Mouse (Mus musculus) heart, embryonic 16.5 days (tissue): ENCODE measurements at regions not wholly inside any gene's neighbourhood (a gene's known extent, or its start where the extent isn't known, plus 50 kb on each side); places are given as distances from the start of the nearest gene placed in this dataset.

Experiments
- ATAC-seq: fragments of 200-750 bp; cut with Nextera tagmentation; replicated peaks from 2 replicates; pipeline ENCODE4 v1.8.0; 2017; ENCODE audit warnings: moderate number of reproducible peaks; ENCODE audit not compliant: insufficient read depth, low FRiP score; ENCODE audit errors: extremely low read depth
- H3K27ac ChIP-seq: fragments of 300-500 bp; sonication (generic); 2 replicates; pipeline ENCODE4 v1.5.1; 2014; ENCODE audit warnings: mild to moderate bottlenecking, low read length, control low read depth, moderate library complexity
- H3K27me3 ChIP-seq: fragments of 300-500 bp; sonication (generic); 2 replicates; pipeline ENCODE4 v1.6.1; 2014; ENCODE audit warnings: low read length, mixed read lengths; ENCODE audit not compliant: control insufficient read depth, insufficient read depth
- H3K36me3 ChIP-seq: fragments of 300-500 bp; sonication (generic); 2 replicates; pipeline ENCODE4 v1.6.1; 2014; ENCODE audit not compliant: control insufficient read depth, insufficient read depth
- H3K4me1 ChIP-seq: fragments of 300-500 bp; sonication (generic); 2 replicates; pipeline ENCODE4 v1.6.1; 2014; ENCODE audit warnings: low read length, mixed read lengths; ENCODE audit not compliant: control insufficient read depth, insufficient read depth
- H3K4me2 ChIP-seq: fragments of 300-500 bp; sonication (generic); 2 replicates; pipeline ENCODE4 v1.6.1; 2014; ENCODE audit warnings: low read depth, mild to moderate bottlenecking, control low read depth, low read length
- H3K4me3 ChIP-seq: fragments of 300-500 bp; sonication (generic); 2 replicates; pipeline ENCODE4 v1.5.1; 2014; ENCODE audit warnings: mild to moderate bottlenecking, control low read depth, low read length
- H3K9ac ChIP-seq: fragments of 300-500 bp; sonication (generic); 2 replicates; pipeline ENCODE4 v1.6.1; 2014; ENCODE audit warnings: low read length, control low read depth
- H3K9me3 ChIP-seq: fragments of 300-500 bp; sonication (generic); replicated peaks from 2 replicates; pipeline ENCODE4 v1.6.1; 2016; ENCODE audit warnings: low read length; ENCODE audit not compliant: control insufficient read depth
- WGBS: fragments of 180-500 bp; shearing (Covaris S2); extraction: QIAGEN DNeasy Blood & Tissue Kit; methylation state at CpG from one replicate; pipeline ENCODE4 v1.1.7; 2014; 5-methylcytosine and 5-hydroxymethylcytosine counted together

GRCm38 (mm10) chr1:81677768-81678400, 555.0 kb upstream of the Gm9747 start:
- no peak for ATAC-seq
- no peaks in the 10 kb centered on the region for H3K36me3 ChIP-seq
- no peak overlapping the region for H3K4me2 ChIP-seq
- 48% methylated on average over 1 of the region's 1 CpGs for WGBS
- H3K4me1 ChIP-seq: no peaks in the 10 kb centered on the region
- no peak overlapping the region for H3K27ac ChIP-seq
- H3K27me3 ChIP-seq: no peaks in the 10 kb centered on the region
- no peak overlapping the region for H3K4me3 ChIP-seq
- H3K9ac ChIP-seq: no peak overlapping the region
- no peaks in the 10 kb centered on the region for H3K9me3 ChIP-seq

GRCm38 (mm10) chr1:81696129-81696528, 536.8 kb upstream of the Gm9747 start:
- Histone ChIP-seq H3K27me3 (no peaks in the 10 kb centered on the region), H3K4me2 (no peak overlapping the region), H3K36me3 (no peaks in the 10 kb centered on the region), H3K9me3 (no peaks in the 10 kb centered on the region), H3K27ac (no peak overlapping the region), H3K9ac (no peak overlapping the region), H3K4me3 (no peak overlapping the region), H3K4me1 (peaks cover 2% of the 10 kb centered on the region; the same call in 1 of the 2 replicates)
- ATAC-seq: no peak

GRCm38 (mm10) chr1:81709169-81709568, 523.7 kb upstream of the Gm9747 start:
- Histone ChIP-seq H3K9me3 (no peaks in the 10 kb centered on the region), H3K36me3 (no peaks in the 10 kb centered on the region), H3K9ac (no peak overlapping the region), H3K4me1 (no peaks in the 10 kb centered on the region), H3K4me2 (no peak overlapping the region), H3K27me3 (no peaks in the 10 kb centered on the region), H3K4me3 (no peak overlapping the region), H3K27ac (no peak overlapping the region)
- WGBS: 74% methylated on average over 4 of the region's 4 CpGs
- ATAC-seq: no peak

- Histone ChIP-seq H3K27ac (no peak overlapping the region), H3K9ac (no peak overlapping the region), H3K4me3 (no peak overlapping the region), H3K9me3 (no peaks in the 10 kb centered on the region), H3K36me3 (no peaks in the 10 kb centered on the region), H3K27me3 (no peaks in the 10 kb centered on the region), H3K4me1 (no peaks in the 10 kb centered on the region), H3K4me2 (no peak overlapping the region)
- 80% methylated on average over 6 of the region's 6 CpGs for WGBS
- ATAC-seq: no peak
Measured at GRCm38 (mm10) chr1:81717091-81717490, 515.8 kb upstream of the Gm9747 start.

- Histone ChIP-seq H3K9ac (no peak overlapping the region), H3K4me2 (no peak overlapping the region), H3K4me3 (no peak overlapping the region), H3K4me1 (no peaks in the 10 kb centered on the region; the same call in 1 of the 2 replicates), H3K9me3 (no peaks in the 10 kb centered on the region), H3K36me3 (no peaks in the 10 kb centered on the region), H3K27me3 (no peaks in the 10 kb centered on the region), H3K27ac (no peak overlapping the region)
- no peak for ATAC-seq
Measured at GRCm38 (mm10) chr1:81718233-81718632, 514.7 kb upstream of the Gm9747 start.

- 28% methylated on average over 2 of the region's 2 CpGs for WGBS
- Histone ChIP-seq H3K36me3 (no peaks in the 10 kb centered on the region), H3K27me3 (no peaks in the 10 kb centered on the region), H3K4me1 (peaks cover 12% of the 10 kb centered on the region), H3K27ac (no peak overlapping the region), H3K4me2 (no peak overlapping the region), H3K4me3 (no peak overlapping the region), H3K9me3 (no peaks in the 10 kb centered on the region), H3K9ac (no peak overlapping the region)
- peak; percentile 99 for ATAC-seq
Measured at GRCm38 (mm10) chr1:81724859-81725258, 508.1 kb upstream of the Gm9747 start.

GRCm38 (mm10) chr1:81726268-81727132, 506.4 kb upstream of the Gm9747 start:
- no peaks in the 10 kb centered on the region for H3K36me3 ChIP-seq
- 94% methylated on average over 2 of the region's 2 CpGs for WGBS
- no peak overlapping the region for H3K9ac ChIP-seq
- H3K9me3 ChIP-seq: no peaks in the 10 kb centered on the region
- H3K27ac ChIP-seq: no peak overlapping the region
- no peak overlapping the region for H3K4me3 ChIP-seq
- ATAC-seq: no peak
- peaks cover 12% of the 10 kb centered on the region for H3K4me1 ChIP-seq
- H3K4me2 ChIP-seq: no peak overlapping the region
- no peaks in the 10 kb centered on the region for H3K27me3 ChIP-seq

- WGBS: 69% methylated on average over 6 of the region's 6 CpGs
- Histone ChIP-seq H3K36me3 (no peaks in the 10 kb centered on the region), H3K27me3 (no peaks in the 10 kb centered on the region), H3K4me3 (no peak overlapping the region), H3K9me3 (no peaks in the 10 kb centered on the region), H3K4me2 (no peak overlapping the region), H3K27ac (no peak overlapping the region), H3K4me1 (no peaks in the 10 kb centered on the region), H3K9ac (no peak overlapping the region)
- 0 out of 2 replicates have a peak, but pooled peaks have one; percentile 55 for ATAC-seq
Measured at GRCm38 (mm10) chr1:81737111-81737833, 495.6 kb upstream of the Gm9747 start.

- Histone ChIP-seq H3K36me3 (no peaks in the 10 kb centered on the region), H3K27ac (no peak overlapping the region), H3K9ac (no peak overlapping the region), H3K4me2 (no peak overlapping the region), H3K9me3 (no peaks in the 10 kb centered on the region), H3K4me1 (no peaks in the 10 kb centered on the region), H3K4me3 (no peak overlapping the region), H3K27me3 (no peaks in the 10 kb centered on the region)
- 20% methylated on average over 2 of the region's 2 CpGs for WGBS
- no peak for ATAC-seq
Measured at GRCm38 (mm10) chr1:81738384-81738783, 494.5 kb upstream of the Gm9747 start.
